Mouse (Mus musculus) forebrain, embryonic 13.5 days (tissue): ENCODE data around the gene Ctcfl. TPM values are rescaled to one million over a fixed set of nuclear protein-coding genes. Genes with fewer than 3 reads are reported as not detected.
"Not testable (repeated sequence)": the region's sequence is repeated elsewhere in the genome, so short reads cannot be mapped to it uniquely, and the experiment has no call there.

Source experiments
- ATAC-seq: fragments of 200-750 bp; cut with Nextera tagmentation; 2 replicates; pipeline ENCODE4 v1.8.0; 2017
- H3K27ac ChIP-seq: fragments of 300-500 bp; sonication (generic); 2 replicates; pipeline ENCODE4 v1.5.1; 2015; ENCODE audit warnings: inconsistent platforms, mild to moderate bottlenecking, moderate library complexity
- H3K27me3 ChIP-seq: fragments of 300-500 bp; sonication (generic); 2 replicates; pipeline ENCODE4 v1.6.1; 2015; ENCODE audit warnings: mild to moderate bottlenecking, inconsistent platforms
- H3K36me3 ChIP-seq: fragments of 300-500 bp; sonication (generic); 2 replicates; pipeline ENCODE4 v1.6.1; 2015; ENCODE audit warnings: mild to moderate bottlenecking, inconsistent platforms; ENCODE audit not compliant: poor library complexity, severe bottlenecking
- H3K4me1 ChIP-seq: fragments of 300-500 bp; sonication (generic); 2 replicates; pipeline ENCODE4 v1.6.1; 2015; ENCODE audit warnings: inconsistent platforms
- H3K4me2 ChIP-seq: fragments of 300-500 bp; sonication (generic); 2 replicates; pipeline ENCODE4 v1.6.1; 2015; ENCODE audit warnings: inconsistent platforms, mild to moderate bottlenecking, moderate library complexity
- H3K4me3 ChIP-seq: fragments of 300-500 bp; sonication (generic); 2 replicates; pipeline ENCODE4 v1.5.1; 2015; ENCODE audit warnings: mild to moderate bottlenecking, inconsistent platforms
- H3K9ac ChIP-seq: fragments of 300-500 bp; sonication (generic); 2 replicates; pipeline ENCODE4 v1.6.1; 2015; ENCODE audit warnings: mild to moderate bottlenecking, inconsistent platforms
- H3K9me3 ChIP-seq: fragments of 300-500 bp; sonication (generic); replicated peaks from 2 replicates; pipeline ENCODE4 v1.6.1; 2016; ENCODE audit warnings: inconsistent platforms
- WGBS: fragments of 180-500 bp; shearing (Covaris S2); methylation state at CpG from one replicate; pipeline ENCODE4 v1.1.7; 2015; 5-methylcytosine and 5-hydroxymethylcytosine counted together
- polyA plus RNA-seq: library from polyadenylated mRNA; unstranded; fragments of >200 nt; fragmentation: Nextera tagmentation; extraction: Ambion mirVana; gene quantifications from 2 replicates; pipeline ENCODE4 v1.2.1, GENCODE M21; 2015

The Ctcfl gene
- polyA plus RNA-seq, 1 experiment from 2014 or later = 0.05 TPM

- WGBS = 74% methylated on average over 9 of the region's 9 CpGs
- no peak overlapping the region for H3K4me2 ChIP-seq
- no peak overlapping the region for H3K9ac ChIP-seq
- H3K4me3 ChIP-seq = no peak overlapping the region
- no peaks in the 10 kb centered on the region for H3K9me3 ChIP-seq
- H3K27ac ChIP-seq = no peak overlapping the region
- H3K4me1 ChIP-seq = peaks cover 14% of the 10 kb centered on the region
- H3K36me3 ChIP-seq = no peaks in the 10 kb centered on the region
- H3K27me3 ChIP-seq = 0 out of 2 replicates have a peak, but pooled peaks cover 2% of the 10 kb centered on the region
- no peak for ATAC-seq
These were observed 15.4 kb upstream of the Ctcfl start for GRCm38 (mm10) chr2:173134695-173135094.

GRCm38 (mm10) chr2:173132794-173133300, 13.5 kb upstream of the Ctcfl start:
- no peak for ATAC-seq

GRCm38 (mm10) chr2:173132262-173132661, 12.9 kb upstream of the Ctcfl start:
- H3K27me3 ChIP-seq = 0 out of 2 replicates have a peak, but pooled peaks cover 2% of the 10 kb centered on the region
- H3K27ac ChIP-seq = no peak overlapping the region
- H3K9ac ChIP-seq = no peak overlapping the region
- ATAC-seq = no peak
- H3K36me3 ChIP-seq = no peaks in the 10 kb centered on the region
- no peak overlapping the region for H3K4me2 ChIP-seq
- H3K4me1 ChIP-seq = no peaks in the 10 kb centered on the region
- H3K9me3 ChIP-seq = no peaks in the 10 kb centered on the region
- H3K4me3 ChIP-seq = no peak overlapping the region
- 76% methylated on average over 13 of the region's 13 CpGs for WGBS

More at GRCm38 (mm10) chr2:173132794-173133300, 13.5 kb upstream of the Ctcfl start:
- Histone ChIP-seq H3K36me3 (no peaks in the 10 kb centered on the region), H3K9me3 (no peaks in the 10 kb centered on the region), H3K27me3 (0 out of 2 replicates have a peak, but pooled peaks cover 2% of the 10 kb centered on the region), H3K4me1 (no peaks in the 10 kb centered on the region), H3K4me2 (no peak overlapping the region), H3K27ac (no peak overlapping the region), H3K9ac (no peak overlapping the region), H3K4me3 (no peak overlapping the region)
- WGBS = 78% methylated on average over 8 of the region's 8 CpGs

- no peaks in the 10 kb centered on the region for H3K27me3 ChIP-seq
- no peaks in the 10 kb centered on the region; the same call in 1 of the 2 replicates for H3K9me3 ChIP-seq
- no peak overlapping the region for H3K9ac ChIP-seq
- no peak overlapping the region for H3K4me2 ChIP-seq
- H3K27ac ChIP-seq = no peak overlapping the region
- H3K36me3 ChIP-seq = no peaks in the 10 kb centered on the region
- no peak overlapping the region for H3K4me3 ChIP-seq
- ATAC-seq = no peak
- 81% methylated on average over 2 of the region's 2 CpGs for WGBS
- no peaks in the 10 kb centered on the region for H3K4me1 ChIP-seq
These were observed 9.8 kb upstream of the Ctcfl start for GRCm38 (mm10) chr2:173129111-173129510.

GRCm38 (mm10) chr2:173126386-173126785, 7.1 kb upstream of the Ctcfl start:
- WGBS = 91% methylated on average over 4 of the region's 4 CpGs
- Histone ChIP-seq H3K4me3 (no peak overlapping the region), H3K36me3 (no peaks in the 10 kb centered on the region), H3K27ac (no peak overlapping the region), H3K9me3 (no peaks in the 10 kb centered on the region; the same call in 1 of the 2 replicates), H3K9ac (no peak overlapping the region), H3K27me3 (no peaks in the 10 kb centered on the region), H3K4me2 (no peak overlapping the region), H3K4me1 (no peaks in the 10 kb centered on the region)
- ATAC-seq = no peak

- Histone ChIP-seq H3K9ac (no peak overlapping the region), H3K4me1 (no peaks in the 10 kb centered on the region), H3K27ac (no peak overlapping the region), H3K9me3 (no peaks in the 10 kb centered on the region; the same call in 1 of the 2 replicates), H3K27me3 (no peaks in the 10 kb centered on the region), H3K4me3 (no peak overlapping the region), H3K36me3 (no peaks in the 10 kb centered on the region), H3K4me2 (no peak overlapping the region)
- no peak for ATAC-seq
- WGBS = 87% methylated on average over 7 of the region's 7 CpGs
These were observed 4.9 kb upstream of the Ctcfl start for GRCm38 (mm10) chr2:173124022-173124735.

GRCm38 (mm10) chr2:173120117-173120516, 792 bp upstream of the Ctcfl start:
- not testable (repeated sequence) for ATAC-seq, H3K9me3 ChIP-seq, H3K4me1 ChIP-seq, H3K36me3 ChIP-seq, H3K4me2 ChIP-seq, H3K27me3 ChIP-seq, H3K4me3 ChIP-seq, H3K27ac ChIP-seq, H3K9ac ChIP-seq
- WGBS = 82% methylated on average over 3 of the region's 4 CpGs

GRCm38 (mm10) chr2:173113796-173114195, 5.5 kb downstream of the Ctcfl start:
- not testable (repeated sequence) for H3K27me3 ChIP-seq, H3K9ac ChIP-seq, H3K4me2 ChIP-seq, H3K4me3 ChIP-seq, H3K27ac ChIP-seq, H3K9me3 ChIP-seq, H3K36me3 ChIP-seq, H3K4me1 ChIP-seq, ATAC-seq
- WGBS = 63% methylated on average over 3 of the region's 3 CpGs

GRCm38 (mm10) chr2:173110571-173110970, 8.8 kb downstream of the Ctcfl start:
- H3K27ac ChIP-seq = no peak overlapping the region
- no peak for ATAC-seq
- no peaks in the 10 kb centered on the region for H3K36me3 ChIP-seq
- no peaks in the 10 kb centered on the region for H3K9me3 ChIP-seq
- no peak overlapping the region for H3K9ac ChIP-seq
- peaks cover 4% of the 10 kb centered on the region; the same call in 1 of the 2 replicates for H3K27me3 ChIP-seq
- H3K4me3 ChIP-seq = no peak overlapping the region
- 92% methylated on average over 9 of the region's 9 CpGs for WGBS
- H3K4me1 ChIP-seq = no peaks in the 10 kb centered on the region
- no peak overlapping the region for H3K4me2 ChIP-seq

- no peaks in the 10 kb centered on the region for H3K9me3 ChIP-seq
- no peaks in the 10 kb centered on the region for H3K36me3 ChIP-seq
- H3K27ac ChIP-seq = no peak overlapping the region
- WGBS = 94% methylated on average over 7 of the region's 7 CpGs
- H3K4me2 ChIP-seq = no peak overlapping the region
- no peak overlapping the region for H3K4me3 ChIP-seq
- H3K27me3 ChIP-seq = peaks cover 4% of the 10 kb centered on the region; the same call in 1 of the 2 replicates
- H3K4me1 ChIP-seq = no peaks in the 10 kb centered on the region
- no peak for ATAC-seq
- H3K9ac ChIP-seq = no peak overlapping the region
These were observed 9.8 kb downstream of the Ctcfl start for GRCm38 (mm10) chr2:173109510-173109909.

- Histone ChIP-seq H3K4me2 (no peak overlapping the region), H3K36me3 (no peaks in the 10 kb centered on the region), H3K4me3 (no peak overlapping the region), H3K9me3 (no peaks in the 10 kb centered on the region), H3K4me1 (no peaks in the 10 kb centered on the region), H3K27ac (no peak overlapping the region), H3K27me3 (peaks cover 4% of the 10 kb centered on the region; the same call in 1 of the 2 replicates), H3K9ac (no peak overlapping the region)
- ATAC-seq = no peak
- 86% methylated on average over 6 of the region's 6 CpGs for WGBS
These were observed 10.7 kb downstream of the Ctcfl start for GRCm38 (mm10) chr2:173108509-173109190.
